Mouse (Mus musculus): ENCODE results near the gene Brpf1. TPM values are rescaled to one million over a fixed set of nuclear protein-coding genes. Genes with fewer than 3 reads are reported as not detected.

Brpf1 gene
- 7.4 and 12.9 TPM in 2 replicates for polyA plus RNA-seq (2012; rRNA removed)

GRCm38 (mm10) chr6:113306986-113307349, at the start of gene Brpf1:
Gene Brpf1, plus strand, starts transcription at chr6:113307137.
- WGBS = under 1% methylated on average over 32 of the region's 32 CpGs
- Histone ChIP-seq H3K27ac (ENCODE audit: insufficient read depth, low read depth, low read length) (peak within 1 kb of the TSS; percentile 99), H3K36me3 (ENCODE audit: control insufficient read depth, insufficient read depth, low read length) (peaks cover 13% of the 10 kb centered on the region), H3K4me3 (ENCODE audit: low read depth, low read length) (peak within 1 kb of the TSS; percentile 97), H3K4me1 (ENCODE audit: control insufficient read depth, insufficient read depth, insufficient read length, low read length) (no peaks in the 10 kb centered on the region; the same call in 1 of the 2 replicates), H3K27me3 (ENCODE audit: control insufficient read depth, insufficient read depth, low read length) (no peaks in the 10 kb centered on the region)
- TF ChIP-seq POLR2A (IDR thresholded peaks at IDR 0.05; ENCODE audit: low read depth, low read length) (no peak; the same call in 1 of the 2 replicates), CTCF (IDR thresholded peaks at IDR 0.05; ENCODE audit: extremely low read depth, insufficient read length, insufficient replicate concordance, low read depth, low read length) (no peak)

DNA sequence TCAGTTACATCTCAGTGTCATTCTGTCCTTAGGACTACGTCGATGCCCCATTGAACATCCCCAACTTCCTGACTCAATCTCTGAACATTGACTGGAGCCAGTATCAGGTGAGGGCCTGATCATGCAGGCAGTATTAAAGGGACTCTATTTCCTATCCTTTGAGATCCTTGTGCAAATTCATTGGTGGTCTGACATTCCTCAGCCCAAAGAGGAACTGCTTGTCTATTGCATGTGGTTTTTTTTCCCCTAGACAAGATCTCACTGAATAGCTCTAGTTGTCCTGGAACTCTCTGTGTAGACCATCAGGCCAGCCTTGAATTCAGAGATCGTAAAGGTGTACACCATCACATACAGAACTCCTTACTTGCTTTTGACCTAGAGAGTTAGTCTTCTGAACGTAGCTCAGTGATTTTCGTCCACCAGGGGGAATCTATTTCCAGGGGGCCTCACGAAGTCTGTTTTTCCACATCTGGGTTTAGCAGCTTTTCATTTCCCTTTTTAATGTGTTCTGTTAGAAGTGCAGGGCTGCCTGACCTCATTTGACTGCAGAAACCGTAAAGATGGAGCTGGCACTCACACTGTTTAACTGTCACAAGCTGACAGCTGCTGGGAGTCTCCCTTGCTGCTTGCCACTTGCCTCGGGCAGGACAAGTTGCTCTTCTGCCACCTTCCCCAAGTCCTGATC, 45.6 kb upstream of the Brpf1 start:
- H3K36me3 ChIP-seq (ENCODE audit: control insufficient read depth, insufficient read depth, low read length) = peaks cover 71% of the 10 kb centered on the region
- no peaks in the 10 kb centered on the region for H3K4me1 ChIP-seq (ENCODE audit: control insufficient read depth, insufficient read depth, insufficient read length, low read length)
- no peak overlapping the region for H3K4me3 ChIP-seq (ENCODE audit: low read depth, low read length)
- no peak for TF ChIP-seq POLR2A (IDR thresholded peaks at IDR 0.05; ENCODE audit: low read depth, low read length)
- no peak for TF ChIP-seq CTCF (IDR thresholded peaks at IDR 0.05; ENCODE audit: extremely low read depth, insufficient read length, insufficient replicate concordance, low read depth, low read length)
- no peaks in the 10 kb centered on the region for H3K27me3 ChIP-seq (ENCODE audit: control insufficient read depth, insufficient read depth, low read length)
- 86% methylated on average over 8 of the region's 8 CpGs for WGBS
- H3K27ac ChIP-seq (ENCODE audit: insufficient read depth, low read depth, low read length) = no peak overlapping the region

DNA sequence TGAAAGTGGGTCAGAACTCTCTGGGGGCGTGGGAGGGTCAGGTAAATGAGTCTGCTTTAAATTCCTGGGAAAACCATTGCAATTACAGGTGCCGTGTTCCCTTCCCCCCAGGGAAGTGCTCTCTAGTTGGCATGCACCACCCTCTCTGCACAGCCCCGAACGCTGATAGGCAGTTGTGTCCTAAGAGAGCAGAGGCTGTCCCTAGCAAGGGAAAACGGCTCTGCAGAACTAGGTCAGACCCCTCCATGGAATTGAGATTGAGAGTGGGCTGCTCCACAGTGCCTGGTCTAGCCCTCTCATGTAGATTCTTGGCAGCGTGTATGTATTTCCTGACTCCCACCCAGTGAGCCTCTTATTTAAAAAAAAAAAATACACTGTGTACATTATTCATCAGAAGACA, 43.4 kb upstream of the Brpf1 start:
- Histone ChIP-seq H3K36me3 (ENCODE audit: control insufficient read depth, insufficient read depth, low read length) (peaks cover 76% of the 10 kb centered on the region), H3K4me3 (ENCODE audit: low read depth, low read length) (no peak overlapping the region), H3K27me3 (ENCODE audit: control insufficient read depth, insufficient read depth, low read length) (no peaks in the 10 kb centered on the region), H3K4me1 (ENCODE audit: control insufficient read depth, insufficient read depth, insufficient read length, low read length) (no peaks in the 10 kb centered on the region), H3K27ac (ENCODE audit: insufficient read depth, low read depth, low read length) (no peak overlapping the region)
- 90% methylated on average over 6 of the region's 6 CpGs for WGBS
- TF ChIP-seq CTCF (IDR thresholded peaks at IDR 0.05; ENCODE audit: extremely low read depth, insufficient read length, insufficient replicate concordance, low read depth, low read length) = no peak
- no peak for TF ChIP-seq POLR2A (IDR thresholded peaks at IDR 0.05; ENCODE audit: low read depth, low read length)

GRCm38 (mm10) chr6:113264429-113264828, 42.5 kb upstream of the Brpf1 start:
- whole genome bisulfite sequencing = 86% methylated on average over 8 of the region's 8 CpGs
- no peak overlapping the region for H3K4me3 ChIP-seq (ENCODE audit: low read depth, low read length)
- H3K4me1 ChIP-seq (ENCODE audit: control insufficient read depth, insufficient read depth, insufficient read length, low read length) = no peaks in the 10 kb centered on the region
- H3K27me3 ChIP-seq (ENCODE audit: control insufficient read depth, insufficient read depth, low read length) = no peaks in the 10 kb centered on the region
- TF ChIP-seq CTCF (IDR thresholded peaks at IDR 0.05; ENCODE audit: extremely low read depth, insufficient read length, insufficient replicate concordance, low read depth, low read length) = no peak
- peaks cover 76% of the 10 kb centered on the region for H3K36me3 ChIP-seq (ENCODE audit: control insufficient read depth, insufficient read depth, low read length)
- H3K27ac ChIP-seq (ENCODE audit: insufficient read depth, low read depth, low read length) = no peak overlapping the region

DNA sequence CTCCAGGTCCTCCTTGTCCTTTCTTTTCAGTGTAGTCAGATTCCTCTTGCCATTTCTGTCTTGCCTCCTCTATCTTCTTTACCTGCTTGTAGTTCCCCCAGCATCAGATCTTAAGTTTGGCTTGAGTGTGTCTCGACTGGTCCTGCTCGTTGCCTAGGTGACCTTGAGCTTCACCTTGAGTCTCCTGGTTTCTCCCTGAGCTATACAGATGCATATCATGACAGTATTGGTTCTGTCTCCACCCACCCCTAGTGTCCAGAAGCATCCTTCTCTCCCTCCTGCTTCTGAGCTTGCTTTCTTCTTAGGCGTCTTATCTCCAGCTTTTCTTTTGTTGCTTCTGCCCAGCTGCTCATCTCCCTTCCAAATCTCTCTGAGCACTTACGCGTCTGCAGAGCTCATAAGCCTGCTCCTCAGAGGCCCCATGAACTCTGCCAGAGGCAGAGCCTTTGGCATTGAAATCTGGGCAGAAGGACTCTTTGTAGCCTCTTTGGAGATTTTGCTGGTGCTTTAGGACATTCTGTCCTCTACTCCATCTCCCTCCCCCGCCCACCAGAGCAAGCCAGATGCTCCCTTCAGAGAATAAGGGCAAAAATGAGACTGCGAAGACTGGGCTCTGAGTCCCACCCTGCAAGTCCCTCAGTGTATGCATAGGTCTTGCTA, 39.8 kb upstream of the Brpf1 start:
- Histone ChIP-seq H3K4me1 (ENCODE audit: control insufficient read depth, insufficient read depth, insufficient read length, low read length) (no peaks in the 10 kb centered on the region), H3K27me3 (ENCODE audit: control insufficient read depth, insufficient read depth, low read length) (no peaks in the 10 kb centered on the region), H3K36me3 (ENCODE audit: control insufficient read depth, insufficient read depth, low read length) (peaks cover 73% of the 10 kb centered on the region), H3K27ac (ENCODE audit: insufficient read depth, low read depth, low read length) (no peak overlapping the region), H3K4me3 (ENCODE audit: low read depth, low read length) (no peak overlapping the region)
- no peak for TF ChIP-seq POLR2A (IDR thresholded peaks at IDR 0.05; ENCODE audit: low read depth, low read length)
- no peak for TF ChIP-seq CTCF (IDR thresholded peaks at IDR 0.05; ENCODE audit: extremely low read depth, insufficient read length, insufficient replicate concordance, low read depth, low read length)
- WGBS = 88% methylated on average over 7 of the region's 7 CpGs

GRCm38 (mm10) chr6:113267988-113268387, 38.9 kb upstream of the Brpf1 start:
- Histone ChIP-seq H3K36me3 (ENCODE audit: control insufficient read depth, insufficient read depth, low read length) (peaks cover 74% of the 10 kb centered on the region), H3K27ac (ENCODE audit: insufficient read depth, low read depth, low read length) (no peak overlapping the region), H3K4me3 (ENCODE audit: low read depth, low read length) (no peak overlapping the region), H3K27me3 (ENCODE audit: control insufficient read depth, insufficient read depth, low read length) (no peaks in the 10 kb centered on the region), H3K4me1 (ENCODE audit: control insufficient read depth, insufficient read depth, insufficient read length, low read length) (no peaks in the 10 kb centered on the region)
- TF ChIP-seq POLR2A (IDR thresholded peaks at IDR 0.05; ENCODE audit: low read depth, low read length) = no peak
- TF ChIP-seq CTCF (IDR thresholded peaks at IDR 0.05; ENCODE audit: extremely low read depth, insufficient read length, insufficient replicate concordance, low read depth, low read length) = no peak
- 100% methylated on average over 1 of the region's 1 CpGs for WGBS

GRCm38 (mm10) chr6:113272365-113272764, 34.6 kb upstream of the Brpf1 start:
- Histone ChIP-seq H3K27ac (ENCODE audit: insufficient read depth, low read depth, low read length) (no peak overlapping the region), H3K27me3 (ENCODE audit: control insufficient read depth, insufficient read depth, low read length) (no peaks in the 10 kb centered on the region), H3K4me3 (ENCODE audit: low read depth, low read length) (no peak overlapping the region), H3K36me3 (ENCODE audit: control insufficient read depth, insufficient read depth, low read length) (peaks cover 67% of the 10 kb centered on the region), H3K4me1 (ENCODE audit: control insufficient read depth, insufficient read depth, insufficient read length, low read length) (no peaks in the 10 kb centered on the region)
- TF ChIP-seq POLR2A (IDR thresholded peaks at IDR 0.05; ENCODE audit: low read depth, low read length) (no peak), CTCF (IDR thresholded peaks at IDR 0.05; ENCODE audit: extremely low read depth, insufficient read length, insufficient replicate concordance, low read depth, low read length) (no peak)
- WGBS = 80% methylated on average over 3 of the region's 3 CpGs

Data from small intestine, adult 2 months (tissue).